Mouse (Mus musculus) midbrain, embryonic 14.5 days (tissue): ENCODE results near the gene Ssu72. TPM values are rescaled to one million over a fixed set of nuclear protein-coding genes. Genes with fewer than 3 reads are reported as not detected.

Experiments used
- ATAC-seq: fragments of 200-750 bp; cut with Nextera tagmentation; 2 replicates; pipeline ENCODE4 v1.8.0; 2017; ENCODE audit warnings: moderate number of reproducible peaks, moderate library complexity; ENCODE audit not compliant: low FRiP score, low TSS enrichment
- DNase-seq: peaks from one replicate; pipeline ENCODE4 v3.0.0-alpha.2; 2015
- H3K27ac ChIP-seq: fragments of 300-500 bp; sonication (generic); replicated peaks from 2 replicates; pipeline ENCODE4 v1.5.1; 2014; ENCODE audit warnings: mild to moderate bottlenecking, low read depth, low read length, moderate library complexity
- H3K27me3 ChIP-seq: fragments of 300-500 bp; sonication (generic); 2 replicates; pipeline ENCODE4 v1.6.1; 2014; ENCODE audit warnings: low read length, control low read depth, mixed read lengths; ENCODE audit not compliant: control insufficient read depth, insufficient read depth
- H3K36me3 ChIP-seq: fragments of 300-500 bp; sonication (generic); 2 replicates; pipeline ENCODE4 v1.6.1; 2014; ENCODE audit warnings: low read length, control low read depth; ENCODE audit not compliant: control insufficient read depth, insufficient read depth
- H3K4me1 ChIP-seq: fragments of 300-500 bp; sonication (generic); 2 replicates; pipeline ENCODE4 v1.6.1; 2014; ENCODE audit warnings: mild to moderate bottlenecking, antibody characterized with exemption, low read length, control low read depth; ENCODE audit not compliant: control insufficient read depth, insufficient read depth
- H3K4me2 ChIP-seq: fragments of 300-500 bp; sonication (generic); 2 replicates; pipeline ENCODE4 v1.6.1; 2014; ENCODE audit warnings: mild to moderate bottlenecking, low read length, moderate library complexity
- H3K4me3 ChIP-seq: fragments of 300-500 bp; sonication (generic); replicated peaks from 2 replicates; pipeline ENCODE4 v1.5.1; 2014; ENCODE audit warnings: low read depth, low read length
- H3K9ac ChIP-seq: fragments of 300-500 bp; sonication (generic); replicated peaks from 2 replicates; pipeline ENCODE4 v1.6.1; 2014; ENCODE audit warnings: mild to moderate bottlenecking, low read length, moderate library complexity
- H3K9me3 ChIP-seq: fragments of 300-500 bp; sonication (generic); 2 replicates; pipeline ENCODE4 v1.6.1; 2016; ENCODE audit warnings: low read length, control low read depth, mixed read lengths; ENCODE audit not compliant: control insufficient read depth
- WGBS: fragments of 180-500 bp; shearing (Covaris S2); extraction: QIAGEN DNeasy Blood & Tissue Kit; methylation state at CpG from one replicate; pipeline ENCODE4 v1.1.7; 2014; 5-methylcytosine and 5-hydroxymethylcytosine counted together
- polyA plus RNA-seq: library from polyadenylated mRNA; unstranded; fragments of >200 nt; fragmentation: Nextera tagmentation; extraction: Ambion mirVana; gene quantifications from 2 replicates; pipeline ENCODE4 v1.2.1, GENCODE M21; 2014

The Ssu72 gene
- polyA plus RNA-seq, 1 experiment from 2014 or later, result 162 TPM

GRCm38 (mm10) chr4:155779498-155779897 is 74.9 kb downstream of the Ssu72 start:
- Histone ChIP-seq H3K4me2 (no peak overlapping the region), H3K9ac (no peak overlapping the region), H3K4me3 (no peak overlapping the region), H3K36me3 (no peaks in the 10 kb centered on the region), H3K27ac (no peak overlapping the region), H3K27me3 (peaks cover 4% of the 10 kb centered on the region; the same call in 1 of the 2 replicates), H3K4me1 (peaks cover 6% of the 10 kb centered on the region; the same call in 1 of the 2 replicates), H3K9me3 (no peaks in the 10 kb centered on the region)
- ATAC-seq (no peak), DNase-seq (no peak)
- 84% methylated on average over 4 of the region's 4 CpGs for WGBS

DNA sequence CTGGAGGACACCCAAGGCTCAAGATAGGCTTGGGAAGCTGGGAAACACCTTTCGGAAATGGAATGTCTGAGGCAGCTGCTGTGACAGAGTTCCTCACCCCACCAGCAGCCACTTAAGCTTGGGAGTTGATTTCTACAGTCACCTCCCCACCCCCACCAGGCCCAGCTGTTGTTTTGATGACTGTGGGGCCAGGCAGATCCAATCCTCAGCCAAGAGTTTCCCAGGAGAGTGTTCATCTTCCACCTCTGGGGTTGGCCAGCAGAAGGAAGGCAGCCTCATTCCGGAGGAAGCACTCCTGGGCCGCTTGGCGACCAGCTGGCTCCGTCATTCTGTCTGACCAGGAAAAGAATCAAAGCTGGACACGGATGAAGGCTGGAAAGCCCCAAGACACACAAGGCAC is 76.3 kb downstream of the Ssu72 start:
- Histone ChIP-seq H3K4me1 (no peaks in the 10 kb centered on the region; the same call in 1 of the 2 replicates), H3K27ac (no peak overlapping the region)

More for the DNA sequence above, 76.3 kb downstream of the Ssu72 start:
- H3K9me3 ChIP-seq, result no peaks in the 10 kb centered on the region
- no peak overlapping the region for H3K4me2 ChIP-seq
- no peak overlapping the region for H3K4me3 ChIP-seq
- no peaks in the 10 kb centered on the region for H3K36me3 ChIP-seq
- WGBS, result 27% methylated on average over 6 of the region's 6 CpGs
- ATAC-seq (no peak), DNase-seq (peak; percentile 19)
- H3K9ac ChIP-seq, result no peak overlapping the region
- H3K27me3 ChIP-seq, result no peaks in the 10 kb centered on the region

Other genes with a start within 250 kb of the Ssu72 start
- gene Tmem52, start 235.7 kb upstream of the Ssu72 start, polyA plus RNA-seq, result 0.57 TPM in 1 of 2 replicates, not detected in the other
- 1,231 and 1,263 TPM in 2 replicates for gene Gnb1, start 213.4 kb upstream of the Ssu72 start, polyA plus RNA-seq
- gene Nadk, start 142.4 kb upstream of the Ssu72 start, polyA plus RNA-seq, result 70.4 and 95.1 TPM in 2 replicates
- 15.6 and 19.9 TPM in 2 replicates for gene Slc35e2, start 103.4 kb upstream of the Ssu72 start, polyA plus RNA-seq
- 49.4 and 49.9 TPM in 2 replicates for gene Cdk11b, start 79.9 kb upstream of the Ssu72 start, polyA plus RNA-seq
- not detected in 2 replicates for gene Gm10563, start 59.4 kb upstream of the Ssu72 start, polyA plus RNA-seq
- 2.5 and 3.9 TPM in 2 replicates for gene Mmp23, start 51.4 kb upstream of the Ssu72 start, polyA plus RNA-seq
- gene Mib2, start 35.6 kb upstream of the Ssu72 start, polyA plus RNA-seq, result 39.6 and 40.8 TPM in 2 replicates
- gene Fndc10, start 10.5 kb upstream of the Ssu72 start, polyA plus RNA-seq, result 6.3 and 13.8 TPM in 2 replicates
- 7.5 and 19.8 TPM in 2 replicates for gene Tmem240, start 30.0 kb downstream of the Ssu72 start, polyA plus RNA-seq
- 77.4 and 79.8 TPM in 2 replicates for gene Atad3a, start 56.3 kb downstream of the Ssu72 start, polyA plus RNA-seq
- gene Vwa1, start 69.9 kb downstream of the Ssu72 start, polyA plus RNA-seq, result 18.0 and 24.4 TPM in 2 replicates
- gene Tmem88b, start 81.1 kb downstream of the Ssu72 start, polyA plus RNA-seq, result 0.43 and 0.51 TPM in 2 replicates
- not detected in 2 replicates for gene Ankrd65, start 85.6 kb downstream of the Ssu72 start, polyA plus RNA-seq
- 255 and 298 TPM in 2 replicates for gene Mrpl20, start 98.1 kb downstream of the Ssu72 start, polyA plus RNA-seq
- gene Ccnl2, start 107.7 kb downstream of the Ssu72 start, polyA plus RNA-seq, result 134 and 162 TPM in 2 replicates
- 118 and 129 TPM in 2 replicates for gene Aurkaip1, start 126.5 kb downstream of the Ssu72 start, polyA plus RNA-seq
- gene Mxra8, start 134.9 kb downstream of the Ssu72 start, polyA plus RNA-seq, result 6.0 and 17.5 TPM in 2 replicates
- 15.3 and 18.0 TPM in 2 replicates for gene Dvl1, start 142.6 kb downstream of the Ssu72 start, polyA plus RNA-seq
- gene Tas1r3, start 158.6 kb downstream of the Ssu72 start, polyA plus RNA-seq, result 0.31 and 0.57 TPM in 2 replicates
- gene Cptp, start 164.6 kb downstream of the Ssu72 start, polyA plus RNA-seq, result 24.6 and 31.2 TPM in 2 replicates
- 78.2 and 83.2 TPM in 2 replicates for gene Ints11, start 164.7 kb downstream of the Ssu72 start, polyA plus RNA-seq
- 45.8 and 54.5 TPM in 2 replicates for gene Pusl1, start 187.0 kb downstream of the Ssu72 start, polyA plus RNA-seq
- 76.6 and 84.8 TPM in 2 replicates for gene Acap3, start 187.0 kb downstream of the Ssu72 start, polyA plus RNA-seq
- 131 and 138 TPM in 2 replicates for gene Ube2j2, start 239.0 kb downstream of the Ssu72 start, polyA plus RNA-seq